Mouse (Mus musculus) intestine, embryonic 16.5 days (tissue): ENCODE data around the gene Mrps12. TPM values are rescaled to one million over a fixed set of nuclear protein-coding genes. Genes with fewer than 3 reads are reported as not detected.

Source experiments
- polyA plus RNA-seq: library from polyadenylated mRNA; unstranded; fragments of >200 nt; fragmentation: Nextera tagmentation; extraction: Ambion mirVana; gene quantifications from 2 replicates; pipeline ENCODE4 v1.2.1, GENCODE M21; 2015

Gene Mrps12
- polyA plus RNA-seq, 1 experiment from 2014 or later: 146 TPM

Other genes starting within 250 kb of the Mrps12 start
- not detected in 2 replicates for gene Ifnl2, start 231.4 kb downstream of the Mrps12 start, polyA plus RNA-seq
- gene Ifnl3, start 219.0 kb downstream of the Mrps12 start, polyA plus RNA-seq: not detected in 2 replicates
- gene Sycn, start 200.9 kb downstream of the Mrps12 start, polyA plus RNA-seq: 94.3 and 150 TPM in 2 replicates
- gene Nccrp1, start 194.6 kb downstream of the Mrps12 start, polyA plus RNA-seq: 0.09 and 0.20 TPM in 2 replicates
- gene Samd4b, start 143.7 kb downstream of the Mrps12 start, polyA plus RNA-seq: 7.8 and 9.7 TPM in 2 replicates
- gene Pak4, start 143.6 kb downstream of the Mrps12 start, polyA plus RNA-seq: 51.2 and 55.4 TPM in 2 replicates
- not detected in 2 replicates for gene Acp7, start 110.5 kb downstream of the Mrps12 start, polyA plus RNA-seq
- gene Fbxo27, start 49.0 kb downstream of the Mrps12 start, polyA plus RNA-seq: 2.1 and 3.0 TPM in 2 replicates
- gene Fbxo17, start 25.0 kb downstream of the Mrps12 start, polyA plus RNA-seq: 5.1 and 6.1 TPM in 2 replicates
- gene Sars2, start 172 bp upstream of the Mrps12 start, polyA plus RNA-seq: 25.2 and 28.0 TPM in 2 replicates
- not detected in 2 replicates for gene Ccer2, start 14.4 kb upstream of the Mrps12 start, polyA plus RNA-seq
- gene Sirt2, start 24.9 kb upstream of the Mrps12 start, polyA plus RNA-seq: 71.9 and 77.6 TPM in 2 replicates
- 46.2 and 49.1 TPM in 2 replicates for gene Nfkbib, start 25.7 kb upstream of the Mrps12 start, polyA plus RNA-seq
- gene Rinl, start 47.1 kb upstream of the Mrps12 start, polyA plus RNA-seq: 5.2 and 5.9 TPM in 2 replicates
- 142 and 146 TPM in 2 replicates for gene Hnrnpl, start 66.7 kb upstream of the Mrps12 start, polyA plus RNA-seq
- 347 and 378 TPM in 2 replicates for gene Ech1, start 83.4 kb upstream of the Mrps12 start, polyA plus RNA-seq
- 2,407 and 2,590 TPM in 2 replicates for gene Lgals4, start 92.0 kb upstream of the Mrps12 start, polyA plus RNA-seq
- 0.56 and 0.97 TPM in 2 replicates for gene Lgals7, start 122.0 kb upstream of the Mrps12 start, polyA plus RNA-seq
- gene Capn12, start 139.6 kb upstream of the Mrps12 start, polyA plus RNA-seq: 0.29 and 0.39 TPM in 2 replicates
- gene Actn4, start 220.5 kb upstream of the Mrps12 start, polyA plus RNA-seq: 402 and 447 TPM in 2 replicates
- gene Eif3k, start 240.0 kb upstream of the Mrps12 start, polyA plus RNA-seq: 355 and 362 TPM in 2 replicates
- gene Map4k1, start 240.2 kb upstream of the Mrps12 start, polyA plus RNA-seq: 6.9 and 7.3 TPM in 2 replicates